Mouse (Mus musculus) thymus, postnatal 0 days (tissue): ENCODE results near the gene Ubtf. TPM values are rescaled to one million over a fixed set of nuclear protein-coding genes. Genes with fewer than 3 reads are reported as not detected.
A peak's percentile ranks its signal among the peaks of the same experiment; 100 is the strongest.

Experiments used
- DNase-seq: peaks from one replicate; pipeline ENCODE4 v3.0.0-alpha.2; 2015; ENCODE audit warnings: low spot score
- polyA plus RNA-seq: library from polyadenylated mRNA; unstranded; fragments of >200 nt; fragmentation: Nextera tagmentation; extraction: Ambion mirVana; gene quantifications from 2 replicates; pipeline ENCODE4 v1.2.1, GENCODE M21; 2015

Ubtf gene
- polyA plus RNA-seq, 1 experiment from 2014 or later = 96.8 TPM

DNA sequence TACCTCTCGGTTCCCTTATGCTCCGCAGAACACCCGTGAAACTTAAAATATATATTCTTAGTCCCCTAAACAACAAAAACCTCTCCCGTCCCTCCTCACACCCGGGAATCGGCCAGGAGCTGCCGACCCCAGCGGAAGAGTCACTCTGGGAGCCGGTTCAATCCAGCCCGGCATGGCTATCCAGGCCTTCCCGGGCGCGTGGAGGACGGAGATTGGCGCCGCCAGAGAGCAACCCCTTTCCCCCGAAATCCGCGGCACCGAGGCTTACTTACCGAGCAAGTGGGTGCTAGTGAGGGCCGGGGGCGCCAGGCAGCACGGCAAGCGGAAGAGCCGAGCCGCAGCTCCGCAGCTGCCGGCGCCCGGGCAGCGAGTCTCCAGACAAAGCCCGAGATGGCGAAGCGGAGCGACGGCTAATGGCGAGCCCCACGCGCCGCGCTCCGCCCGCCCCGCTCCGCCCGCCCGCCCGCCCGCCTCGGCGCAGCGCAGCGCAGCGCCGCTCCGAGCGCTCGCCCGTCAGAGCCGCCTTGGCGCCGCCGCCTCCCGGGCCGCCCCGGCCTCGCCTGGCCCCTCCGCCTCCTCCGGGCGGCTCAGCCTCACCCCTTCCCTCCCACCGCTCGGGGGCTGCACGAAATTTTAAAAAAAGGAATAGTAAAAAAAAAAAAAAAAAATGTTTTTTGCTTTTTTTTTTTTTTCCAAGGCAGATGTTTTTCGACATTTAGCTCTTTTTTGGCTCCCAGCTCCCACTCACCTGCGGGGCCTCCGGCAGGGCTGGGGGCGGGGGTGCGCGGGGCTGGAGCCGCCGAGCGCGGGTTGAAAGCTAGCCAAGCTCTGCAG lies 749 bp downstream of the Ubtf start:
- DNase-seq = peak; percentile 64

DNA sequence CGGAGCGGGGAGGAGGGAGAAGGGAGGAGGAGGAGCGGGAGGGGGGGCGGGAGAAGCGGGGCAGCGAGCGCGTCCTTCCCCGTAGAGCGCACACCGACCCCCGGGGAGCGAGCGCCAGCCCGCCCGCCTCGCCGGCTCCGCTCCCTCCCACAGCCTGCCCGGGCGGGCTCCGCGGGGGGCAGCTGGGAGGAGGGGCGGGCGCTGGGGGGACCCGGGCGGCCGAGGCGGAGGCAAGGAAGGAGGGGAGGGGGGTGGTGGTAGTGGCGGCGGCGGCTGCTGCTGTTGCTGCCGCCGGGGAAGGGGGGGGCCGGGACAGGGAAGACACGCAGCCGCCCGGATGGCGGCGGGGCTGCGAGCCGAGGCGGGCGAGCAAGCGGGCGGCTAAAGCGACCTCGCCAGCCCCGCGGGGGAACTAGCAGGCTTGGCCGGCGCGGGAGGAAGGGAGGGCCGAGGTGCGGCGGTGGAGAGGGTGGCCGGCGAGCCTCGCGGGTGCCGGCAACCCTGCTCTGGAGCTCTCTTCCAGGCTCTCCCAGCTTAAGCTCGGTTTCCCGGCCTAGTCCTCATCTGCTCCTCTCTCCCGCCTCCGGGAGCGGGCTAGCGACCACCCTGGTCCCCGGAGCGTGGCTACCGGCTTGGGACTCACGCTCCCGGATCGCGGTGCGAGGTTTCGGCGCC lies 1.5 kb downstream of the Ubtf start:
- DNase-seq = no peak

GRCm38 (mm10) chr11:102317298-102317900 lies 2.1 kb downstream of the Ubtf start:
- peak; percentile 74 for DNase-seq

DNA sequence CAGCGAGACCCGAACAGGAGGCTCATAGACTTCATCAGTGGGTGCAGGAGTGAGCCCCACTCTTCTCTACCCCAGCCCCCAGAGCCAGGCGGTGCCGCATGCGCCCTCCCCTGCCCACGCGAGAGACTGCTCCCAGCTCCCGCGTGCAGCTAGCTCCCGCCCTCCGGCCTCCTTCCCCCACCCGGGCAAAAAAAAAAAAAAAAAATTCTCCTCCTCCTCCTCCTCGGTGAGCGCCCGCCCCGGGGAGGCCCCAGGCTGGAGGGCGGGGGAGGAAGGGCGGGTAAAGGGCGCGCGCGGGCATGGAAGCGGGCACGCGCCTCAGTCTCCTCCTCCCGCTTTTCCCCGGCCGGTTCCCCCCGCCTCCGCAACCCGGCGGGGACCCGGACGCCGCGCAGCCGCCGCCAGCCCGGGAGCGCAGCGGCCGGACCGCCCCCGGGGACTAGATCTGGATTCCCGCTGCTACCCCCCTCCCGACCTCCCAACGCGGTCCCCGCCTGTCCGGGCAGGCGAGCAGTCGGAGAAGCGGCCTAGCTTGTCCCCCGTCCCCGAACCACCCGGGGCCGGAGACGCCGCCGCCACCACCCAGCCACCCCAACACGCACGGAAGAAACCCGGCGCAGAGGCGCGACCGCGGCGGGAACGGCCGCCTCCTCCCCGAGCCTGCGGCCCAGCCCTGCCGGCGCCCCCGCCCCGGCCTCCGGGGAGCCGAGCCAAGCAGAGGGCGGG lies 2.8 kb downstream of the Ubtf start:
- DNase-seq = peak; percentile 91

GRCm38 (mm10) chr11:102315690-102316571 lies 3.6 kb downstream of the Ubtf start:
- no peak for DNase-seq

- DNase-seq = no peak
These were observed 5.2 kb downstream of the Ubtf start for GRCm38 (mm10) chr11:102314321-102314720.

GRCm38 (mm10) chr11:102312586-102312985 lies 7.0 kb downstream of the Ubtf start:
- no peak for DNase-seq

DNA sequence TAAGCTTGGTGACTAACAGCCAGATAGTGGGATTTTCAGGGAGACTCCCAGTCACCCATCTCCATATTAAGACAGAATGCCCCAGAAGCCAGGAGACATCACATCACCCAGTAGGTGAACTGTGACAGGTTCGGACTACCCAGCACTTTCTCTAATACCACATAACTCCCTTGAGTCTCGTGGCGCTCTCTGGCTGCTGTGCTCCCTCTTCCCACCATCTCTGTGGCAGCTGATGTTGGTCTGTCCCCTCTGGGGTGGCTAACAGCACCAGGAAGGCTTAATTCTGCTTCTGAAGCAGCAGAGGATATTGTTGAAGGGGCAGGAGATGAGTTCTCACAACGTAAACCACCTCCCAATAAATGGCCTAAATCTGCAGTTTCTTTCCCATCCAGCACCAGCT lies 7.6 kb downstream of the Ubtf start:
- DNase-seq = no peak

DNA sequence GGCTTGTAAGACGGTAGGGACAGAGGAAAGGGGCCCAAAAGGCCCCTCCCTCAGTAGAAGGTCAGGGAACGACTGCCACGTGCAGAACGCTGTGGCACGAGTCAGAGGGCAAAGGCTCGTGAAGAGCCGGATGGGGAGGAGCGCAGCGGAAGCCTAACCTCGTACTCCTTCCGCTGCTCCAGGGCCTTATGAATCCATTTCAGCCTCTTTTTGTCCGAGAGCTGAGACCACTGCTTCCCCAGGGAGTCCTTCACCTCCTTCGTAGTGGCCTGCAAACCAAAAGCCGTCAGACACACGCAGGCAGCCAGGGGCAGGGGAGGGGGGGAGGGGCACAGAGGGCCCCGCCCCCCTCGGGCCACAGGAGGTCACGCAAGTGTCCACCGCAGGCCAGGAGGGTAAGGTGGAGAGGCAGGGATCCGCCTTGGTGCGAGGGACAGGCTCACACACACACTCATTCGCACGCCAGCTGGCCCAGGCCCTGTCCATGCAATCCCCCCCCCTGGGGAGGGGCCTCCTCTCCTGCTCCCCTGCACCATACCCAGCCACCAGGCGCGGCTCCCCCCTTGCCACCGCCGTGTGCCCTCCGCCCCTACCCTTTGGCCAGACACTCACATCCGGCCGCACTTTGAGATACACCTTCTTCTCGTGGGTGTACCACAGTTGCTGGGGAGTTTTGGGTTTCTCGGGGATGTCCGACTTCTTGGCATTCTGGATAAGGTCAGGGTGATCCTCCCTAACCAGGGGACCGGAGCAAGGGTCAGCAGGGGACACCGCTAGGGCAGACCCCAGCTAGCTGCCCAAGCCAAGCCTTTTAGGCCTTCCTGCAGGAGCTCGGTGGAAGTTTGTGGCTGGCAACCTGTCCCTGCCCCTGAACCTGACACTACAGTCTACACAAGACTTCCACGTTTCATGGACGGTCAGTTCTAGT lies 8.5 kb downstream of the Ubtf start:
- no peak for DNase-seq

- peak; percentile 20 for DNase-seq
These were observed 9.5 kb downstream of the Ubtf start for GRCm38 (mm10) chr11:102309821-102310617.

DNA sequence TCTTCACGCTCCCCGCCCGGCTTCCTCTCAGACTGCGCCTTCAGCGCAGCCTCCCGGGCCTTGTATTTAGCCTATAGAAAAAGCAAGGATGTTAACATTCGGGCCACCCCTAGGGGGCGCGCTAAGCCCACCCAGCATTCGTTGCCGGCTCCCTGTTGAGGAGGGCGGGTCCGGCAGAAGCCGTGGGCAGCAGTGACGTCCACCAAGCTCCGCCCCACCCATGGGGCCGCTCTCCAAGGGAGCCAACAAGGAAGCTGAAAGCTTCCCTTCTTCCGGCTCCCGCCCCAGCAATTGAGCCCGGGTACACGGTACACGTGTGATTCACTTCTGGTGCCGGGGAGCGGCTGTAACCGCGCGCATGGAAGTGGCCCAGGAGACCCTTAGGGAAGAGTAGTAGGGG lies 10.6 kb downstream of the Ubtf start:
- peak; percentile 97 for DNase-seq

- DNase-seq = no peak
These were observed 11.4 kb downstream of the Ubtf start for GRCm38 (mm10) chr11:102308104-102308503.

- no peak for DNase-seq
These were observed 14.2 kb downstream of the Ubtf start for GRCm38 (mm10) chr11:102305359-102305758.

DNA sequence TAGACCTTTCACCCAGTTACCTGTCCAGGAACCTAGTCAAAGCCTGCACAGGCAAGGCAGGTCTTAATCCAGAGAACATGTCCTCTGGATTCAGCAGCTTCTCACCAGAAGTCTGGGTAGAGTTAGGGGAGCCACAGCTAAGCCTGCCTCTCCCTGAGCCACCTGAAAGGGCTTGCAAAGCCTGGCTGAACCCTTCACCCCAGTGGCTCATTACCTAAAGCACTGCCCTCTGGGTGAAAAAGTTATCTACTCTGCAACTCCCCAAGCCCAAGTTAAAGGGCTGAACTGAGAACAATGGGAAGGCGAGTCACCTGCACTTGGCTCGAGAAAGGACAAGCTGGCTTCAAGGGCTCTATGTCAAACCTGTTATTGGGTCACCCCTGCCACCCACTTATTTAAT lies 15.4 kb downstream of the Ubtf start:
- DNase-seq = no peak

DNA sequence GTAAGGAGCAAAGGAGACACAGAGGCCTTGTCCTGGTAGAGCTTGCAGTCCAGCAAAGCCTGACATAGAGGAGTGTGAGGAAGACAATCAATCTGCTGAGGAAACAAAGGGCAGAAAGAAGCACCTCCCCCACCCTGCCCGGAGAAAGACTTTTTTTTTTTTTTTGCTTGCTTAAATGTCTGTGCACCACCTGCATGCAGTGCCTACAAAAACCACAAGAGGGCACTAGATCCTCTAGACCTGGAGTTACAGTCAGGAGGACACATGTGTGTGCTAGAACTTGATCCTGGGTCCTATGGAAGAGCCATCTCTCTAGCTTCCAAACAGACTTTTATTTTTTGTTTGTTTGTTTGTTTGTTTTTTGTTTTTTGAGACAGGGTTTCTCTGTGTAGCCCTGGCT lies 19.7 kb downstream of the Ubtf start:
- peak; percentile 87 for DNase-seq

GRCm38 (mm10) chr11:102297577-102298556 lies 21.7 kb downstream of the Ubtf start:
- peak; percentile 37 for DNase-seq
